Mouse (Mus musculus) B cell, adult 67 days (primary cell): ENCODE data around the gene Itprid1. TPM values are rescaled to one million over a fixed set of nuclear protein-coding genes. Genes with fewer than 3 reads are reported as not detected.

Source experiments
- total RNA-seq, 2 experiments: library from RNA; stranded (reverse); gene quantifications; 4 replicates each; pipeline ENCODE4 v1.2.4; 2023

The Itprid1 gene
- not detected for total RNA-seq

DNA sequence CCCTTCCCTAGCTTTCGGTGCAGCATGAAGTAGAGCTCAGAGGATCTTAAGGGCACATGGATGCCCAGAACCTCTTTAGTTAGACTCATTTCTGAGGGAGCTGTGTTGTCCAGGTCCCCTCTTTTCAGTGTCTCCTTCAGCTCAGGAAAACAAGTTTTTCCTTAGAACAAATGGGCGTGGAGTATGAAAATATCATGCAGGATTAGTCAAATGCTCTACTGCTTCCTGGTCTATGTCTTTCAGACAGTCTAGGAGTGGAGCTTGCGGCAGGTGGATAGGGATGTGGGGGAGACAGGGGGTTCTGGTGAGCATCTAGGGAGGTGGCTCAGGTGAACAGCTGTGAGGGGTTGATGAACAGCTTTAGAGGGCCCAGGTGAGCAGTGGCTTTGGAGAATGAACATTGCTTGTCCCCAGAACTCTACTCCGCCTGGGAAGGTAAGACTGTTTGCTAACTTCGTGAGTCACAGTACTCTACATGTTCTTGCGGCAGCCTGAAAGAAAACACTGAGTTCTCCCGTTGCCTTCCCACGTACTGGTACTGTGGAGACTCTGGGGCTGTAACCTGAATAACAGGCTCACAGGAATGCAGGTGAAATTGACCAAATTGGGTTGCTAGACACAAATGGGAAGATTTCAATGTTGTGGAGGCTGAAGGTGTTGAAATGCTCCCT is at the start of gene Itprid1:
Gene Itprid1 (plus strand): TSS at position 246 of the 671 bp plus-strand sequence.

DNA sequence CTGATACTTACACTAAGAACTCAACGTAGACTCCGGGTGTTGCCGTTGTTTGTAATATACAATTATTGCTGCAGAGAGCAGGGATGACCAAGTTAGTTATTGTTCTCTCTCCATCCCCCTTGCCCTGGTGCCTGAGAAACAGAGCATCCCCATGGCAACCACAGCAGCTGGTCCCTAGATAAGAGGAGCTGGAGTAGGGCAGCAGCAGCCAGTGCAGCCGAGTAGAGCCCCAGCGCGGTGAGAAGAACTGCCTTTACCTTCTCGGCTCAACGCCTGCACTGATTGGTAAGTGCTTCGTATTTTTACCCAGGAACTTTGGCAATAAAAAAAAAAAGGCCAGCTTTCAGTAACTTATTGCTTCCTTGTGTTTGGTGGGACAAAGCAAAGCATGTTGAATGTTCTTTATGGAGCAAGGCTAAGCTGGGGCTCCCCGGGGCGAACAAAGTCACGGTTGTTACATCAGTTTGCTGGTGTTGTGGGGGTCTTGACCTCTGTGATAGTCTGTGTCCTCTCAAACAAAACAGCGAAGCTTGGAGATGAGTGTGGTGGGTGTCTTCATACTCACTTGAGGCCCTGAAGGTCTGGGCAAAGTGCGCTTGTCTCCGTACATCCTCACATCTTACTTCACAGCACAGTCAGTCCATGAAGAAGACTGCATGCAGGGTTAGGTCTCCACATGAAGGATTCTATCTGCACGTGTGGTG is 180.7 kb downstream of the Itprid1 start, which contains the start of gene Ppp1r17:
Gene Ppp1r17 (plus strand): TSS at position 207 of the 704 bp plus-strand sequence.

Other genes starting within 250 kb of the Itprid1 start
- gene Neurod6, start 155.6 kb upstream of the Itprid1 start, total RNA-seq, result not detected
- gene Ppp1r17, start 180.6 kb downstream of the Itprid1 start, total RNA-seq, result not detected